Mouse (Mus musculus) kidney, postnatal 4 days (tissue): ENCODE data around the gene Dthd1.

ENCODE experiments used
- DNase-seq, 2 experiments: peaks; one replicate each; pipeline ENCODE4 v3.0.0; 2021; ENCODE audit warnings: mixed read lengths in 2 of 2

Gene Dthd1

GRCm38 (mm10) chr5:62864348-62864747 is 50.7 kb downstream of the Dthd1 start:
- no peak for DNase-seq

GRCm38 (mm10) chr5:62867003-62867402 is 53.4 kb downstream of the Dthd1 start:
- DNase-seq = no peak

DNA sequence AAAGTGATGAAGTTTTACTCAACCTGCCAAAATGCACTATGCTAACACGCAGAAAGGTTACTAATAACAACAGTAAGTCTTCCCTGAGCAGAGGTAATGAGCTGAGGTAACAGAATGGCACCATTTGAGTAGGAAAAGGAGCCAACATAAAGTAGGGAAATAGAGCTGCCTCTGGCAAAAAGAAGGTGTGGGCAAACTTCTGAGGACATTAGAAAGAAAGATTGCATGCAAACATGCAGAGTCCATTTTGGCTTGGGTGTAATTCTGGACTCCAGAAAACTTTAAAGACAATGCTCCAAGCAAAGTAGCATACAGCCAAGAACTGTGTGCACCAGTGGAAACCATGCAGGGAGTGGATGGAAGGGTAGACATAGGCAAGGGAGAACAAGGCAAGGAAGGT is 65.9 kb downstream of the Dthd1 start:
- no peak for DNase-seq

- peak; percentile 2 to 10 for DNase-seq
Measured at GRCm38 (mm10) chr5:62895326-62895725, 81.7 kb downstream of the Dthd1 start.

DNA sequence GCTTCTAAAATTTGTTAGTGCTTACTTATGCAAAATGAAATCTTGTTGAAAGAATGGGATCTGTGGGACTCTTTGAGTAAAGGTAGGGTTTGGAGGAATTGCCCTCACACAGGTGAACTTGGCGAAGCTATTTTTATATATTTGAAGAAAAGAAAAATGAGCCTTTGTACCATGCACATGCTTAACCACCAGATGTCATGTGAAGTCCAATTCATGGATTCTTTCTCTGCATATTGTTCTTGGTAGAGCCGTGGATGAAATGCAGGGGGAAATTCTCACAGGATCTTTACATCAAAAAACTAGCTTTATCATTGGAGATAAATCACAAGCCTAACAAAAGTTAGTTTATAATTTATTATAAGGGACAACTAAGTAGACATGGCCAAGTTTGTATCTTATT is 93.3 kb downstream of the Dthd1 start:
- DNase-seq = no peak

GRCm38 (mm10) chr5:62909074-62909473 is 95.5 kb downstream of the Dthd1 start:
- no peak for DNase-seq

- DNase-seq = no peak
Measured at GRCm38 (mm10) chr5:62924616-62925015, 111.0 kb downstream of the Dthd1 start.
